Mouse (Mus musculus) embryo, embryonic 11 days (tissue): ENCODE results near the gene Gaa.

ENCODE experiments used
- DNase-seq: peaks from one replicate; pipeline ENCODE4 v3.0.0-alpha.2; 2015

Gaa gene

GRCm38 (mm10) chr11:119306762-119307657 is 39.3 kb downstream of the Gaa start:
- no peak for DNase-seq

- DNase-seq = no peak
Measured at GRCm38 (mm10) chr11:119307658-119307867, 39.9 kb downstream of the Gaa start, which contains the start of gene Card14. Card14 (plus strand) TSS chr11:119307768.

- DNase-seq = peak; percentile 40
Measured at GRCm38 (mm10) chr11:119307916-119308315, 40.2 kb downstream of the Gaa start.

DNA sequence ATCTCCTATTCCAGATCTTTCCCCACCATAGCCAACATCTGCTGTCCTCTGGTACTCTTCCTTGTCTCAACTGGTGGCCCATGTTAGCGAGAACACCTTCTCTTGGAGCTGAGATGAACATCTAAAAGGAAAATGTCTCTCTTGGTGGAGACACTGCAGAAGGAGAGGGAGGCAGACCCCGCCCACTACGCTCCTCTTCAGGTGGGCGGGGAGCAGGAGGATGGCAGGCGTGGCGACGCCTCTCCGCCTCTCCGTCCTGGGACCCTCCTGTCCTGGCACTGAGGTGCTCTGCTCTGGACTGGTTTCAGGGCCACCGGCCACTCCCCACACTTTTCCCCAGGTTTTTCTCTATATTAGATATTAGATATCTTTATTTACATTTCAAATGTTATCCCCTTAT is 42.9 kb downstream of the Gaa start:
- DNase-seq = no peak

- no peak for DNase-seq
Measured at GRCm38 (mm10) chr11:119314252-119314936, 46.7 kb downstream of the Gaa start.

DNA sequence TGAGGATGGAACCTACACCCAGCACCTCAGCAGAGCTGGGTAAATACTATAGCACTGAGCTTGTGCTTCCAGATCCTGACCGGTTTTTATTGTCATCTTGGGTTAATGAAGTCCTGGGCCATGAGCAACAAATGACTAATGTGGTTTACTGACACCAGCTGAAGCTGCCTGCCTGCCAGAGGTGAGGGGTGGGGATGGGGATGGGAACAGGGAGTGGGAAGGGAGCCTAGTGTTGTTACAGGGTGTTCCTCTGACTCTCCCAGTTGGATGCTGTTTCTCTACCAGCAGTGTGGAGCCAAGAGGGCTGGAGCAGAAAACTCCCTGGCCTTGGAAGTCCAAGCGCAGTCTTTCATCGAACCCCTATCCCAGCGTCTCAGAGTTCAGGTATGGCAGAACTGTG is 49.0 kb downstream of the Gaa start:
- DNase-seq = no peak

GRCm38 (mm10) chr11:119322521-119322920 is 54.8 kb downstream of the Gaa start:
- no peak for DNase-seq

GRCm38 (mm10) chr11:119325068-119325467 is 57.4 kb downstream of the Gaa start:
- DNase-seq = no peak

GRCm38 (mm10) chr11:119330592-119330991 is 62.9 kb downstream of the Gaa start:
- no peak for DNase-seq

GRCm38 (mm10) chr11:119331970-119332369 is 64.3 kb downstream of the Gaa start:
- DNase-seq = no peak
